Mouse (Mus musculus) fibroblast of lung, adult 2 months (primary cell): ENCODE results near the gene Ifitm6.
"Not testable (repeated sequence)": the region's sequence is repeated elsewhere in the genome, so short reads cannot be mapped to it uniquely, and the experiment has no call there.

Source experiments
- DNase-seq: peaks from one replicate; pipeline ENCODE4 v3.0.0-alpha.2; 2011; ENCODE audit warnings: low read depth

Gene Ifitm6

DNA sequence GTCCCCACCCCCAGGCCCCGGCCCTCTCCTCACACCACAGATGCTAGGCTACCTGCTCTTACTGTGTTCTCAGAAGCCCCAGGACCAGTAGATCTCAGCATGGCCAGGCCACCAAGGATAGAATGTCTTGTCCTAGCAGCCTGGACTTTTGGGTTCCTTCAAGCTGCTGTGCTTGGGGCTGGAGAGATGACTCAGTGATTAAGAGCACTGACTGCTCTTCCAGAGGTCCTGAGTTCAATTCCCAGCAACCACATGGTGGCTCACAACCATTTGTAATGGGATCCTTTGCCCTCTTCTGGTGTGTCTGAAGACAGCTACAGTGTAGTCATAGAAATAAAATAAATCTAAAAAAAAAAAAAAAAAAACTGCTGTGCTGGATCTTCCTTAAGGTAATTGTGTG is at the start of gene Ifitm6:
Gene Ifitm6, minus strand, starts transcription at position 101 of the 400 bp plus-strand sequence.
- not testable (repeated sequence) for DNase-seq

DNA sequence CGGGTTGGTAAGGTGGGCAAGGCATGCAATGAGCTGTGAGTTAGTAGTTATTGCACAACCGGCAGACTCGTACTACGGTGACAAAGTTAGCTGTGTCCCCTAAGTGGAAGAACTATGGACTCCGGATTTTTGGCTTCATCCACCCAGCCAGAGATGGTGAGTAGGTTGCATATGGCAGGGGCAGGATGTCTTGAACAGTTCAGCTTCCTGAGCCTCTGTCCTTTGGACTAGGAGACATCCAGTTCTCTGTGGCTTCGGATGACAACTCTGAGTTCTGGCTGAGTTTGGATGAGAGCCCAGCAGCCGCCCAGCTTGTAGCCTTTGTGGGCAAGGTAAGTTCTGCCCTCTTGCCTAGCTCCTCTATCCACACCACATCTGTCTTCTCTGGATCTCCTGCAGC is 46.9 kb upstream of the Ifitm6 start:
- DNase-seq: no peak

DNA sequence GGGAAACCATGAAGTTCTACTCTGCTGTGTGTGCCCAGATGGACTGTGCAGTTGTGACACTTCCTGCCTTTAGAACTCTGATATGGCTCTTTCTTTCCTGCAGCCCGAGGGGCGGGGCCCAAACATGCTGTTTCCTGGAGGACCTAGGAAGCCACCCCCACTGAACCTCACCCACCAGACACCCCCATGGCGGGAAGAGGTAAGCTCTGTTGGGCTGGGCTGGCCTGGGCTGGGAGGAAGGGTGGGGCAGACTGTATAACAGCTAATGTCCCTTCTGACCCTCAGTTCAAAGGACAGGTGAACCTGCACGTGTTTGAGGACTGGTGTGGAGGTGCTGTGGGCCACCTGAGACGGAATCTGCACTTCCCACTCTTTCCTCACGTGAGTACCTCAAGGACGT is 46.5 kb upstream of the Ifitm6 start:
- DNase-seq: no peak

DNA sequence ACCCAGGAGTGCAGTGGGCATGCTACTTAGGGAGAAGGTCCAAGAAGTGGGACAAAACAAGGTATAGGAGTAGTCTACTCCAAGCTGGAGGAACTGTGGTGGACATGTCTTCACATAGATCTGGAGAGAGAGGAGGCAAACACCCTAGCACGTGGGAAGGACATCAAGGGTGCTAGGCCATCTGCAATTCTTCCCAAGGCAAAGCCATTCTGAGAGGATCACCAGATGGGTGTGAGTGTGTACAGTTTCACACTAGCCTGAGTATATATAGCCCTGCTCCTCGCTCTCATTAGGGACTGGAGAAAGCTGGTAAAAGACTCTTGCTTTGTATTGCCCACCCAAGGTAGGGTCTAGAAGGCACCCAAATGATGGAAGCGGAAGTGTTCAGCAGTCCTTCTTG is 45.6 kb upstream of the Ifitm6 start:
- no peak for DNase-seq

DNA sequence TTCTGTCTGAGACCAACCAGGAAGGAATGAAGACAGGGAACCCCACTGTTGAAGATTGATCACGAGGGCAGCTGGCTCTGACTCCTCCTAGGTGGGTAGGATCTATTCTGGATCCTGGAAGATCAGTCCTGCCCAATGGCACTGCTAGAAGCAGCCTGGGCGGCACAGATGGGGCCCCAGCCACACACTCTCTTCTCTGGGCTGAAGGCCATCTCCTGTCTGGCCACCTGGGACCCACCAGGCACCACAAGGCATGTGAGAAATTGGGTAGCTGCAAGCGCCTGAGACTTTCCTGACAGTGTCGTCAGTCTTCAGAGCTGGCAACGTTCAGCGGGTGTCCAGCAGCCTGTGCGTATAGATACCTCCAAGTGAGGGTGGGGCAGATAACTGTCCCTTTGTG is 44.8 kb upstream of the Ifitm6 start:
- no peak for DNase-seq

DNA sequence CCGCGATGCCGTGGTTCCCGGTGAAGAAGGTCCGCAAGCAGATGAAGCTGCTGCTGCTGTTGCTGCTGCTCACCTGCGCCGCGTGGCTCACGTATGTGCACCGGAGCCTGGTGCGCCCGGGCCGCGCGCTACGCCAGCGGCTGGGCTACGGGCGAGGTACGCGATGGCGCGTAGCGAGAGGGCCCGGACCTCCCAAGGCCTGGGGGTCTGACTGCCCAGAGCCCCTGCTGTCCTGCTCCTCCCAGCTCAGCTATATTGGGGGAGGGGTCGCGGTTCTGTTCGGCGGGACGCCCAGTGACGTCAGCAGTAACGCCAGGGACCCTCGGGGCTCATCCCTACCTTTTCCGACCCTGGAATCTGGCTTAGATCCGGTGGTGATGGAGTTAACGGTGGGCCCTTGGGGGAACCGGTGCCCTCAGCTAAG is 43.6 kb upstream of the Ifitm6 start:
- no peak for DNase-seq

DNA sequence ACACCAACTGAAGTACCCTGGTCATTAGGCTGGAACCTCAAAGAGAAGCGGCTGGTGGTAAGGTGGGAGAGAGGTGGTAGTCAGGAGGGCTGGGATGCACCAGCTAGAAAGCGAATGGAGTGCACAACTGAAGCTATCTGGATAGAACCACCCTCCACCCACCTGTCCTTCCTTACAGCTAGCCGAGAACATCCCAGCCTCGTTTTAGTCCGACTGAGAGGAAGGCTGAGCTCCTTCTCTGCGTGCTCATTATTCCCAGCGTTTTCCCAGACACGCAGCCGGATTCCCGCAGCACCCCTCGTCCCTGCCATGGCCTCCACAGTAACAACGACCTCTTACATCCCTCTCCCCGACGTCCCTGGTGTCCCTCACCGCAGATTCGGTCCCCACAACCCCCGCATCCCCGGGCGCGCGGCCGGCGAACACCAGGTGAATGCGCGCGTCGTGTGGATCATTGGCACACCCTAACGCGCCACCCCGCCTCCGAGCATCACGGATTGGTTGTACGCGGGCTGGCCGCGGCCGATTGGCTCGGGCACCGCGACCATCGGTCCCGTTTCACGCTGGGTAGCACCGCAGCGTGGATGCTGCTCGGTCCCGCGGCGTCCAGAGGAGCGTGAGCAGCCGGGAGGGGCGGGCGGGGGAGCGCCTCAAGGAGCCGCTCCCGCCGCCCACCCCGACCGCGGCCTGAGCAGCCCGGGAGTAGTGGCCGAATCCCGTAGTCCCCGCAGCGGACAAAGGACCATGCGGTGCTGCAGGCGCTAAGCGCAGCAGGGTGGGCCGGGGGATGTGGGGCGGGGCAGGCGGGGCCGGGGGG is 42.9 kb upstream of the Ifitm6 start, which contains the start of gene B4galnt4:
Gene B4galnt4, plus strand, starts transcription at position 679 of the 817 bp plus-strand sequence.
- DNase-seq: no peak

DNA sequence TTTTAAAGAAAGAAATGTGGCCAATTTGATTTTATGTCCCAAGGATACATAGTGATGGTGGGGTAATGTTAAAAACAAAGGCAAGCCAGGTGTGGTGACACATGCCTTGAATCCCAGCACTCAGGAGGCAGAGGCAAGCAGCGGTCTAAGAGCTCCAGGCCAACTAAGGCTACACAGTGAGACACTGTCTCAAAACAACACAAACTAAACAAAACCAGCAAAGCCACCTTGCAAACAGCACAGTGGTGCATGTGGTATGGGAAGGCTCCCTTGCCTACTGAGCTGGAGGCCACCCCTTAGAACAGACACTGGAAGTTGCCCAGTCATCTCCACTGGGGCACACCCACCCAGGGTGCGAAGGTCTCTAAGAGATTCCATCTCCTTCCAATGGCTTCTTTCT is 42.2 kb upstream of the Ifitm6 start:
- no peak for DNase-seq

DNA sequence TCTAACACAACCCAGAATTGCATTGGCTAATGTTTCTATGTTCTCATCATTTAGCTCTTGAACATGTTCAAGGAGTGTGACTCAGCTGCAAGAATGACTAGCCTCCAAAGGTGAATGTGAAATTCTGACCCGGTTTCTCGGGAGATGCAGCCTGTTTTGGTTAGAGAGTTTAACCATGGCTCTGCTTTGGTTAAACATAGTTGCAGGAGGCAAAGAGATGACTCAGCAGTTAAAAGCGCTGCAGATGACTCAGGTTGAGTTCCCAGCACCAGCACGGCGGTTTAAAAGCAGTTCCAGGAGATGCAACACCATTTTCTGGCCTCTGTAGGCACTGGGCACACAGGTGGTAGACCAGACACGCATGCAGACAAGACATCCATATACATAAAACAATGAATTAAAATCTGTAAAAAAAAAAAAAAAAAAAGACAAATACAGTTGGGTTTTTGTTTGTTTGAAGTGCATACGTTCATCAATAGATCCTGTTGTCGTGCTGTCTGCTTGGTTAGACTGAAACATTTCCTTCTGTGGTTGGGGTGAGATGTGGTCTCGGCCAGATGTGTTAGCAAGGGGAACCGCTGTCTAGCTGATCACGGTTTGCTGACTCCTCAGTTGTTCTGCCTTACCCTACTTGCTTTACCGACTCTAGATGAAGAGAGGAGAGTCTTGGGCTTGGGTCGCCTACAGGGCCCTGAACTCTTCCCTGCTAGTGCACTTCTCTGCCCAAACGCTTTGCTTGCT is 41.0 kb upstream of the Ifitm6 start:
- no peak for DNase-seq

DNA sequence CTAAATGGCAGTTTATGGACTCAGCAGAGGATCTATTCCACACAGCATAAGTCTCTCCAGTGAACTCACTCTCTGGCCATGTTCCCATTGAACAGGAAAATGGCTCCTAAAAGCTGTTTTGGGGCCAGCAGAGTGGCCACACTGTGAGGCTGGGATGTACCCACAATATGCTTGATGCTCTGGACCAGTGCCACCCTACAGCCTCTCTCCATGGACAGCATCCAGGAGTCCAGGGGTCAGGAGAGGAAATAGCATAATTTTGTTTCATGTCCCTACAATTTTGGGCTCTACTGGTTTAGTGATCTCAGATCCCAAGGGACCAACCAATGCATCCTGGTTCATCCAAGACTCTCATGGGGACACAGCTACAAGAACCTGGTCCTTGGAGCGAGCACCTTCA is 39.8 kb upstream of the Ifitm6 start:
- DNase-seq: no peak

DNA sequence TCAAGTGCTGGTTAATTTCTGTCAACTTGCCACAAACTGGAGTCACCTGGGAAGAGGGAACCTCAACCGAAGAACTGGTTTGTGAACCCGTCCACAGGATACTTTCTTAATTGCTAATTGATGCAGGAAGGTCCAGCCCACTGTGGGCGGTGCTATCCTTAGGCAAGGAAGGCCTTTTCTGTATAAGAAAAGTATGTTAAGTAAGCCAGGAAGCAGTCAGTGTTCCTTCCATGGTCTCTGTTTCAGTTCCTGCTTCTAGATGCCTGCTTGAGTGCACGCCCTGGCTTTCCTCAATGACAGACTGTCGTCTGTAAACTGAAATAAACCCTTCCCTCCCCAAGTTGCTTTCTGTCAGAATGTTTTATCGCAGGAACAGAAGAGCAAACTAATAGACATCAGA is 39.3 kb upstream of the Ifitm6 start:
- DNase-seq: no peak

DNA sequence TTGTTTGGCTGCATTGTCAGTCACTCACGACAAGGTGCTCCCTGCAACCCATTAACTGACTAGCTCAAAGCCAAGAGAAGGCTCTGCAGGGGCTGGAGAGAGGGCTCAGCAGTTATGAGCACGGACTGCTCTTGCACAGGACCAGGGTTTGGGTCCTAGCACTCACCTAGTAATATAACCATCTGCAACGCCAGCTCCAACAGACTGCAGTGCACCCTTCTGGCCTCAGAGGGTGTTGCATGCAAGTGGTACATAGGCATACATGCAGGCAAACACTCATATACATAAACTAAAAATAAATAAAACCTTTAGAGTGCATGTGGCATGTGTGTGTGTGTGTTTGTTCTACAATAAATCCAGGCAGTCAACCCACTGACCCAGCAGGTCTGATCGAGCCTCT is 38.1 kb upstream of the Ifitm6 start:
- no peak for DNase-seq

DNA sequence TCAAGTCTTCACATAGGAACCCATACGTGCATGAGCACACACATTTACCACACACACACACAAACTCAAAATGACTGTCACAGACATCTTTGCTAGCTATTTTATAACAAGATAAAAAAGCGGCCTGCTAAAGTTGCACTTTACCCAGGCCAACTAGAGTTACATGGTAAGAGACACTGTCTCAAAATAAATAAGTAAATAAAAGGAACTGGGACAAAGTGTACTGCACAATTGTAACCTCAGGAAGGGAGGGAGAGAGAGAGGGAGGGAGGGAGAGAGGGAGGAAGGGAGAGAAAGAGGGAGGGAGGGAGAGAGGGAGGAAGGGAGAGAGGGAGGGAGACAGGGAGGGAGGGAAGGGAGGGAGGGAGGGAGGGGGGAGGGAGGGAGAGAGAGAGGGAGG is 34.7 kb upstream of the Ifitm6 start:
- no peak for DNase-seq

DNA sequence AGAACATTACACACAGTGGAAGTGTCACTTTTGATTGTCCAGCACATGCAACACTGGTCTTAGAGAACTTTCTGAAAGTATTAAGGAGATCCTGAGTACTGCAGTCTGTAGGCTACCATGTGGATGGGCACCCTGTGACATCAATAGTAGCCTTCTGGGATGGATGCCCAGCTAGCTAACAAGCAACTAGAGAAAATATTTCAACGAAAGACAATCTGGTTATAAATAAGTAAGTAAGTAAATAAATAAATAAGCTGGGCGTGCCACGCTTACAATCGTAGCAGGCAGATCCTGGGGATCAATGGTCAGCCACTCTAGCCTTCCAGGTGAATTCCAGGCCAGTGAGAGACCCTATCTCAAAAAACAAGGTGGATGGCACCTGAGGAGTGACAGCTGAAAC is 34.3 kb upstream of the Ifitm6 start:
- no peak for DNase-seq

DNA sequence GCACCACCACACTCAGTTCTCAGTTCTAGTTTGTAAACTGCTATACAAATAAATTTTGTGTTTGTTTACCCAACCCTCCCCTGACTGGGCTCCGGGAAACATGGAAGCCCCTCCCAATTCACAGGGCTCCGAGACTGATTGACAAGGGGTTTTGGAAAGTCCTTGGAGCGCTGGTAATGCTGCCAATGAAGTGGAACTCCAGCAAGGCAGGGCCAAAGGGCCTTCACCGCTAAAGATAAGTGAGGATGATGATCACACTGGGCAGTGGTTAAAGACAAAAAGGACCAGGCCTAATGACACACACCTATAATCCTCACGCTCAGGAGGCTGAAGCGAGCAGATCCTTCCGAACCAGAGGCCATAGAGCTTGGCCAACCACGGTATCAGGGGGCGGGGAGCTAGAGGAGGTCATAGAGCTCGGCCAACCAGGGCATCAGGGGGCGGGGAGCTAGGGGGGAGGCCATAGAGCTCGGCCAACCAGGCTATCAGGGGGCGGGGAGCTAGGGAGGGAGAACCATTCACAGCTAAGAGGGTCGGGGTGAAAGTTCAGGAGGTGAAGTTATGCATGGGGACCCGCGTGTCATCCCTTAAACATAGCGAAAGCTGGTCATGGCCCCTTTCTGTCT is 33.4 kb upstream of the Ifitm6 start:
- no peak for DNase-seq

DNA sequence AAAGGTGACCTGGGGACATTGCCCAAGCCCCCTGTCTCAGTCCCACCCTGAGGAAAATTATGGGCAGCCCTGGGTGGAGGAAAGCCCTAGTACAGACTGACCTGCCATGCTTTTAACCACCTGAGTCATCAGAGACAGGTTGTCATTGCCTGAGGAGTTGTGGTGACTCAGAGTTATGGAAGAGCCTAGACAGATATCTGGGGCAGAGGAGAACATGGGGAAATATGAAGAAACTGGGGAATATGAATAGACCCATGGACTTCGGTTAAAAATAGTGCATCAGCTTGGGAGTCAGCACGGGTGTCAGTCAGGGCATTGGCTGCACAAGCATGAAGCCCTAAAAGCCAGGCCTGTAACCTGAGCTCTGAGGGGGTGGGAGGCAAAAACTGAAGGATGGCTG is 31.6 kb upstream of the Ifitm6 start:
- DNase-seq: no peak

DNA sequence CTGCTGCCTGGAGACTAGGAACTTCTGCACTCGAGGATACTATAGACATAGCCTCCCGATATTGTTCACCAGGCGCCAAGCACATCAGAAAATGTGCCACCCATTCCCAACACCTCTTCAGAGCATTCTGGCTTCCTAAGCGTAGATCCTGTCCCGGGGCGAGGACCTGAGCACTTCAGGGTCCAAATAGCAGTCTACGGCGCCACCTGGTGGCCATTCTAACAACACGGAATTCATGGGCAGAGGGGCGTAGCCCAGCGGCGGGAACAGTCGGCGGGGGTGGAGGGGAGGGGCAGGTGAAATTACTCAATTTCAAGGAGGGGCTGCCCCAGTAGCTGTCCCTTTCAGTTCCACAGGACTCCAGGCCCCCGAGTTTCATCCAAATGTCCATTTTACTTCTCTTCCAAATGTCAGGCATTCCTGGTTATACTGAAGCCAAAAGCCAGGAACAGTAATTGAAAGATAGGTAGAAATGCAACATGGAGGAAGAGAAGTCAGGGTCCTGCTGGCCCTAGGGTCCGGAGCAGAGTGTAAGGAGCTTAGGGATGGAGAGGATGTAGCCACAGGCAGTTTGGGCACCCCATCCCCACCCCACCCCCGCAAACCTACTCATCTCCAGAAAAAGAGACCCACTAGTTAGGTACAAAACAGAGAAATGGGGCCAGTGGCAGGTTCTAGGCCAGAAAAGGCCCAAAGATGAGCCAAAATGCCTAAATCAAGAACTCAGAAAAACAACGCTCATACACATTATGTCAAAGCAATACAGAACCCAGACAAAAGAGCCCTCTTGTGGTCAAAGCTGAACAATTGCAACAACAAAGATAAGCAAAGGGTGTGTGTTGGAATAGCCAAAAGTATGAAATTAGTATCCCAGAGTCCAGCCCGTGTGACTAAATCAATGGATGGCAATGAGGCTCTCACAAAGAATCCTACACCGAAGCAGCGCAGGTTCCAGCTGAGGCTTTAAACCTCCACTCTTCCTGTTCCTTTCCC is 30.8 kb upstream of the Ifitm6 start:
- peak; percentile 88 for DNase-seq

DNA sequence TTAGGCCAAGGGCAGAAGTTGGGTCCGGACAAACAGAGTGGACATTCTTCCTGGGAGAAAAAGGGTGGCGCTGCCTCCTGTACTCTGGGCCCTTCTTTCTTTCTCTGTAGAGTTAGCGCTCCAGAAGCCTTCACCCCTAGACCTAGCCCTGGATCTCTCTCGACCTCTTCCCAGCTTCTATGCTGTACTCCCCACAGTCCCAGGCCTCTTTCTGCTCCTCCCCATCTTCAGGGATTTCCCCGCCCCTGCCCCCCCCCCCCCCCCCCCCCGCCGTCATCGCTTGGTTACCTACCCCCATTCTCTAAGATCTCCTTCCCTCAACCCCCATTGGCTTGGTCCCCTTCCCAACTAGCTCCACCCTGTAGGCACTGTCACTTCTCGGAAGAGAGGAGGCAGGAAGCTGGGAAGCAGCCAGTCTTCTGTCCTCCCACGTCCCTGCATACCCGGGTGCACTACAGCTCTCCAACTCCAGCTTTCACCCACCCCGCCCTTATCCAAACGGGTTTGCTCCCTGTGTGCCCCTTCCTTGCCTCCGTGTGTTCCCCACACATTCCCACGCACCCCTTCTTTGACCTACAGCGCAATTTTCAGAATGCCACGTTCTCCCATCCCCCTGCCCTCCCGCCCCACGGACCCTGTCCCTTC is 30.0 kb upstream of the Ifitm6 start:
- peak; percentile 93 for DNase-seq

DNA sequence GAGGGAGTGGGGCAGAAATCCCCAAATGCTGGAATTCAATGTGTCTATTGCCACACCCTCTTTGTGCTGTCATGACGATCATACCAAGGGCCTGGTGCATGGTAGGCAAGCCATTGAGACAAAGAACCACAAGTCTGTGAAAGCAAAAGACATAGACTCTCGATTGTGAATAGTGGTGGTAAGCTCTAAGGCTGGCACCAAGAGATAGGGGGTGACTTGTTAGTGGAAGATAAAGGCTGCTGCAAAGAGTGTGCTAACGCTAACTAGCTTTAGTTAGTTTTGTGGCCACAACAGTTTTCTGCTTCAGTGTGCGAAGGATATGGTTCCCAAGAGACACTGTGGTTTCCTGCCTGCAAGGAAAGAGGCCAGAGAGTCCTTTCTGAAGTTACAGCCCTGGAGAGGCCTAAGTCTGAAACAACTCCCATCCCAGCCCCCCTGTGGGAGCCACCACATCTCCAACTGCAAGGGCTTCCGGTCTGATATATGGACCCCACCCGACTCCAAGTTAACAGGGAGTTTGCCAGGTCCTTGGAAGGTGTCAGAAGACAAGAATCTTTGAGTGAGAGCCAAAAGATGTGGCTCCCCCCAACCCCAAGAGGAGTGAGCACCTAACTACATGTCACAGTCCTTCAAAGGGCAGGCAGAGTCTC is 29.3 kb upstream of the Ifitm6 start:
- no peak for DNase-seq

DNA sequence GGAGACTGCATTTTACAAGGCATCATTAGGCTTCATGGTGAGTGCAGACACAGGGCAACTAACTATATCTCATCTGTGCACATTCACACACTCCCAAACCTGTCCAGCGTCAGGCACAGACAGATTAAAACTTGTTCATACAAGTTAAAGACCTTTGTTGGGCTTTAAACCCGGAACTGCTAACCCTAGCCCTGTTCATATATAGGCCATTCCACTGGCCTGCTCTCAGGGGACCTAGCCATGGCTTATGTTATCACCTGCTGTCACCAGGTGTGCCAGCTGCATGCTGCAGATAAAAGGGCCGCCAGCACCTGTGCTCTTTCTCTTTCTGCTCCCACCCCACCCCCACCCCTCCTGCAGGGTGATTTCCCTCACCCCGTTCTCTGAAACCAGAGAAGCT is 24.8 kb upstream of the Ifitm6 start:
- DNase-seq: no peak

DNA sequence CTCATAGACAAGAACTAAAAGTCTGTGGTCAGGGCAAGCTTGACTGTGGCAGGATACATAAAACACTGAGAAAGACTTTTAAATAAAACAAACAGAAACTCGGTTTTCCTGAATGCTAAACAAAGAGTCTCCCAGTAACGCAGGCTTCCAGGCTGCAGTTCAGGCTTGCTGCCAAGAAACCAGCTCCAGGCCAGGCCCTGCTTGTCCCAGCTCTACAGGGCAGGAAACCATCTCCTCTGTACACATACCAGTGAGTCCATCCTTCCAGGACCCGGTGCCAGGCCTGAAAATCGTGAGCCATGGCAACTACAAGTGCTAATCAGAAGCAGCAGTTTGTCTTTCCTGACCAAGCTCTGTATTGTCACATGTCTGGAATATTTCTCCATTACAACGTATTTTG is 23.9 kb upstream of the Ifitm6 start:
- DNase-seq: peak; percentile 82
